ENCODE assay signal across 19 mouse cellular contexts in the genomic region with DNA sequence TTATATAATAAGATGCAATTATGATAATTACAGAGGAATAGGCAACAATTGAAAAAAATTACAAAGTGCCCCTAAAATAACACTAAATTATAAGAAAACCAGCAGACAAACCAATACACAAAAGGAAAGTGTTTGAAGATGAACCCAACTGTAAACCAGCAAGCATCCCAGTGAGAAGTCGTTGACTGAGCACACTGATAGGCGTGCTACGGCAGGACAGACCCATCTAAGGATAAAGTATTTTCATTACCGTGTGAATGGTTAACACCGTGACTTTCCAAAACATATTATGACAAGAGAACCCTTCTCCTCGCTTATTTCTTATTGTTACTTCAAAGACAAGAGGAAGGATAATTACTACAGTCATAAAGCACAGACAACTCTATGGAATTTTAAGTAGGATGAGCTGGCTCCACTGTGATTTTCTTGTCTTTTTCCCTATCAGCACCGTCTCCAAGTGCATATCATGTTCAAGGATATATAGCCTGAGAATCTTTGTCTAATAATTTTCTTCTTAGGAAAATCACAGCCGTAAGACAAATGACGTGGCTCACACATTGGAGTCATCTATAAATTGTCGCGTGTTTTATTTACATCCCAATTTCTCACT. TPM values are rescaled to one million over a fixed set of nuclear protein-coding genes. Genes with fewer than 3 reads are reported as not detected.
DNase-seq lines count a peak whose midpoint lies in the region; ATAC-seq and TF ChIP-seq lines count a peak whose summit lies in the region.
"Had no signal": no experiment of that assay in that cellular context is flagged by ENCODE, and none has a peak within 500 bp of the region (broad histone marks: within the 10 kb centered on the region; RNA-seq: fewer than 3 reads in every experiment).

No protein-coding gene starts in this region.

- H3K27me3 ChIP-seq in forebrain, embryonic 14.5 days (replicated peaks; ENCODE audit: control insufficient read depth, insufficient read depth, low read length): no peaks in the 10 kb centered on the region
- H3K27me3 ChIP-seq in forebrain, embryonic 10.5 days (ENCODE audit: poor library complexity, severe bottlenecking): no peaks in the 10 kb centered on the region
- H3K27me3 ChIP-seq in forebrain, embryonic 16.5 days (replicated peaks; ENCODE audit: control insufficient read depth, insufficient read depth, low read length): no peaks in the 10 kb centered on the region
- H3K27me3 ChIP-seq: embryonic facial prominence, embryonic 12.5 days had no signal

- H3K27ac ChIP-seq in forebrain, embryonic 14.5 days (ENCODE audit: low read depth, low read length): no peak overlapping the region
- H3K27ac ChIP-seq in forebrain, embryonic 10.5 days: no peak overlapping the region
- 0 out of 2 replicates have a peak overlapping the region, but pooled peaks have one; percentile 9 for H3K27ac ChIP-seq in layer of hippocampus, adult 2 months
- H3K27ac ChIP-seq in forebrain, embryonic 16.5 days (ENCODE audit: low read length): no peak overlapping the region
- H3K27ac ChIP-seq: embryonic facial prominence, embryonic 10.5 days; embryonic facial prominence, embryonic 12.5 days had no signal

- no peak overlapping the region for H3K4me3 ChIP-seq in forebrain, embryonic 14.5 days (ENCODE audit: low read depth, low read length)
- H3K4me3 ChIP-seq in forebrain, embryonic 10.5 days: no peak overlapping the region
- H3K4me3 ChIP-seq in layer of hippocampus, adult 2 months: no peak overlapping the region
- no peak overlapping the region for H3K4me3 ChIP-seq in forebrain, embryonic 16.5 days (replicated peaks; ENCODE audit: low read length)
- H3K4me3 ChIP-seq: embryonic facial prominence, embryonic 10.5 days; embryonic facial prominence, embryonic 12.5 days had no signal

- TF ChIP-seq POLR2A in brain, embryonic 14.5 days (IDR thresholded peaks at IDR 0.05; ENCODE audit: borderline replicate concordance, extremely low read depth, insufficient read depth, insufficient read length, poor library complexity, severe bottlenecking): no peak

- no peak for TF ChIP-seq CTCF in layer of hippocampus, adult 2 months (conservative IDR thresholded peaks at IDR 0.05)
- no peak for TF ChIP-seq CTCF in brain, embryonic 14.5 days (IDR thresholded peaks at IDR 0.05; ENCODE audit: borderline replicate concordance, extremely low read depth, insufficient read depth, insufficient read length)

- H3K9ac ChIP-seq in forebrain, embryonic 14.5 days (ENCODE audit: low read length): no peak overlapping the region
- no peak overlapping the region for H3K9ac ChIP-seq in forebrain, embryonic 16.5 days (replicated peaks; ENCODE audit: low read depth, low read length)
- H3K9ac ChIP-seq: embryonic facial prominence, embryonic 12.5 days had no signal

- peak; percentile 40; the same call in 1 of the 2 replicates for ATAC-seq in forebrain, embryonic 14.5 days
- peak; percentile 72 for ATAC-seq in forebrain, embryonic 16.5 days

- intact Hi-C loops in left cerebral cortex, postnatal 4 days (cut with DNase I): no loop called here

- no peak overlapping the region for H3K4me2 ChIP-seq in forebrain, embryonic 14.5 days (ENCODE audit: low read length)
- H3K4me2 ChIP-seq in forebrain, embryonic 16.5 days (ENCODE audit: low read length): no peak overlapping the region
- H3K4me2 ChIP-seq: embryonic facial prominence, embryonic 12.5 days had no signal

- H3K9me3 ChIP-seq in forebrain, embryonic 14.5 days (replicated peaks; ENCODE audit: control insufficient read depth, low read length): no peaks in the 10 kb centered on the region
- no peaks in the 10 kb centered on the region for H3K9me3 ChIP-seq in forebrain, embryonic 10.5 days
- no peaks in the 10 kb centered on the region for H3K9me3 ChIP-seq in forebrain, embryonic 16.5 days (ENCODE audit: control insufficient read depth, low read length)
- H3K9me3 ChIP-seq: embryonic facial prominence, embryonic 12.5 days had no signal

- 77% methylated on average over 11 of the region's 11 CpGs for WGBS in forebrain, embryonic 14.5 days
- whole genome bisulfite sequencing in forebrain, embryonic 10.5 days: 96% methylated on average over 11 of the region's 11 CpGs
- WGBS in forebrain, embryonic 16.5 days: 63% methylated on average over 11 of the region's 11 CpGs

- peak; percentile 50 for DNase-seq in forebrain, embryonic 14.5 days (ENCODE audit: low spot score)
- DNase-seq in forebrain, embryonic 10.5 days (ENCODE audit: extremely low spot score, low spot score): no peak
- DNase-seq in layer of hippocampus, adult 2 months (ENCODE audit: low spot score in 2 of 2): no peak
- DNase-seq in layer of hippocampus, postnatal 14 days (ENCODE audit: low spot score in 2 of 2): no peak
- DNase-seq in brain, embryonic 14.5 days (ENCODE audit: low read depth): peak; percentile 58
- no peak for DNase-seq in kidney, adult 11 months
- no peak for DNase-seq in left cerebral cortex, postnatal 4 days
- DNase-seq: adrenal gland, adult 2 months; adrenal gland, postnatal 10 days; adrenal gland, postnatal 25 days; cerebellum, adult 11-12 months; cerebellum, adult 2 months; cerebellum, adult 9-10 months; cerebellum, postnatal 10 days; cerebellum, postnatal 25 days had no signal

- H3K4me1 ChIP-seq in forebrain, embryonic 14.5 days (ENCODE audit: control insufficient read depth, insufficient read depth, low read length): 0 out of 2 replicates have a peak, but pooled peaks cover 4% of the 10 kb centered on the region
- H3K4me1 ChIP-seq in forebrain, embryonic 10.5 days: peaks cover 22% of the 10 kb centered on the region
- H3K4me1 ChIP-seq in forebrain, embryonic 16.5 days (replicated peaks; ENCODE audit: control insufficient read depth, insufficient read depth, low read length): no peaks in the 10 kb centered on the region
- H3K4me1 ChIP-seq: embryonic facial prominence, embryonic 12.5 days had no signal

- H3K36me3 ChIP-seq in forebrain, embryonic 14.5 days (ENCODE audit: control insufficient read depth, insufficient read depth, low read length): no peaks in the 10 kb centered on the region
- no peaks in the 10 kb centered on the region for H3K36me3 ChIP-seq in forebrain, embryonic 10.5 days (replicated peaks)
- H3K36me3 ChIP-seq in forebrain, embryonic 16.5 days (ENCODE audit: control insufficient read depth, insufficient read depth): no peaks in the 10 kb centered on the region
- H3K36me3 ChIP-seq: embryonic facial prominence, embryonic 10.5 days; embryonic facial prominence, embryonic 12.5 days had no signal

RNA-seq across cellular contexts. Expression of a gene that starts 34.9 kb away (rescaled TPM):
- polyA plus RNA-seq in forebrain, embryonic 14.5 days (2014; fragmentation: Nextera tagmentation; extraction: Ambion mirVana): 8.4 and 16.7 TPM in 2 replicates
- 0.68 and 1.1 TPM in 2 replicates for polyA plus RNA-seq in forebrain, embryonic 10.5 days (2016; fragmentation: Nextera tagmentation; extraction: Ambion mirVana)
- 100 to 1,000 TPM; 125 to 133 TPM for total RNA-seq in layer of hippocampus, adult 2 months (2021)
- total RNA-seq in layer of hippocampus, postnatal 14 days (2021): 100 to 1,000 TPM; 122 to 127 TPM
- 17.7 and 24.4 TPM in 2 replicates for polyA plus RNA-seq in brain, embryonic 14.5 days (2012; rRNA removed)
- polyA plus RNA-seq in forebrain, embryonic 16.5 days (2015; fragmentation: Nextera tagmentation; extraction: Ambion mirVana): 18.5 and 23.1 TPM in 2 replicates
- 10 to 100 TPM; 50.0 to 62.1 TPM for total RNA-seq in left cerebral cortex, postnatal 4 days (2021)
- total RNA-seq: MEL had no signal

Comparison
In these comparisons a context has a peak if more than half of its experiments do, and no peak if none do; other contexts are left out.
1. DNase-seq: peak in forebrain, embryonic 14.5 days (single experiment) and brain, embryonic 14.5 days (single experiment); none in forebrain, embryonic 10.5 days (single experiment), layer of hippocampus, adult 2 months (0 of 2), layer of hippocampus, postnatal 14 days (0 of 2), kidney, adult 11 months (single experiment) and left cerebral cortex, postnatal 4 days (single experiment).